Mouse (Mus musculus) WW6 (cell line): Measurements from ENCODE around the gene Fam124b.
A peak's percentile ranks its signal among the peaks of the same experiment; 100 is the strongest.

Experiments used
- DNase-seq: peaks from one replicate; pipeline ENCODE4 v3.0.0-alpha.2; 2013; ENCODE audit warnings: low read depth, low spot score

Gene Fam124b

GRCm38 (mm10) chr1:80218268-80218667, at the start of gene Fam124b:
Gene Fam124b (minus strand): TSS chr1:80218473.
- no peak for DNase-seq

- no peak for DNase-seq
Observed at GRCm38 (mm10) chr1:80260443-80260842, 42.2 kb upstream of the Fam124b start.

GRCm38 (mm10) chr1:80258632-80259031, 40.4 kb upstream of the Fam124b start:
- DNase-seq, result no peak

GRCm38 (mm10) chr1:80253309-80253708, 35.0 kb upstream of the Fam124b start:
- no peak for DNase-seq

- DNase-seq, result no peak
Observed at GRCm38 (mm10) chr1:80250247-80250646, 32.0 kb upstream of the Fam124b start.

- DNase-seq, result no peak
Observed at GRCm38 (mm10) chr1:80247131-80247530, 28.9 kb upstream of the Fam124b start.

- DNase-seq, result no peak
Observed at GRCm38 (mm10) chr1:80244123-80244522, 25.9 kb upstream of the Fam124b start.

GRCm38 (mm10) chr1:80241579-80241978, 23.3 kb upstream of the Fam124b start:
- DNase-seq, result no peak

GRCm38 (mm10) chr1:80240017-80240660, 21.9 kb upstream of the Fam124b start:
- DNase-seq, result no peak

- DNase-seq, result no peak
Observed at GRCm38 (mm10) chr1:80239481-80239880, 21.2 kb upstream of the Fam124b start.

- no peak for DNase-seq
Observed at GRCm38 (mm10) chr1:80236951-80237702, 18.9 kb upstream of the Fam124b start.

- DNase-seq, result no peak
Observed at GRCm38 (mm10) chr1:80236126-80236525, 17.9 kb upstream of the Fam124b start.

- DNase-seq, result no peak
Observed at GRCm38 (mm10) chr1:80230612-80231011, 12.3 kb upstream of the Fam124b start.

- no peak for DNase-seq
Observed at GRCm38 (mm10) chr1:80224839-80225412, 6.7 kb upstream of the Fam124b start.

GRCm38 (mm10) chr1:80221151-80221550, 2.9 kb upstream of the Fam124b start:
- DNase-seq, result no peak

GRCm38 (mm10) chr1:80213826-80214225, 4.4 kb downstream of the Fam124b start:
- no peak for DNase-seq

- DNase-seq, result no peak
Observed at GRCm38 (mm10) chr1:80213146-80213545, 5.1 kb downstream of the Fam124b start.

GRCm38 (mm10) chr1:80202314-80202713, 16.0 kb downstream of the Fam124b start:
- no peak for DNase-seq

GRCm38 (mm10) chr1:80192837-80193236, 25.4 kb downstream of the Fam124b start:
- DNase-seq, result no peak

- DNase-seq, result no peak
Observed at GRCm38 (mm10) chr1:80181414-80181805, 36.9 kb downstream of the Fam124b start.

- DNase-seq, result peak; percentile 16
Observed at GRCm38 (mm10) chr1:80180767-80181413, 37.4 kb downstream of the Fam124b start.

- peak; percentile 9 for DNase-seq
Observed at GRCm38 (mm10) chr1:80180128-80180527, 38.1 kb downstream of the Fam124b start.
